Mouse (Mus musculus) liver, postnatal 0 days (tissue): ENCODE data around the gene Fancd2.

Experiments used
- CTCF ChIP-seq: sonication (generic); IDR thresholded peaks from 2 replicates; pipeline ENCODE4 v1.5.1; 2016; ENCODE audit warnings: antibody characterized with exemption, low read depth
- EP300 ChIP-seq: IDR thresholded peaks from 2 replicates; pipeline ENCODE4 v1.6.1; 2016; ENCODE audit warnings: antibody characterized with exemption, low read depth, mild to moderate bottlenecking

- TF ChIP-seq CTCF (no peak), EP300 (no peak)
Measured at GRCm38 (mm10) chr6:113499346-113499745, 32.1 kb upstream of the Fancd2 start.
